Mouse (Mus musculus) limb, embryonic 15.5 days (tissue): ENCODE measurements at regions not wholly inside any gene's neighbourhood (a gene's known extent, or its start where the extent isn't known, plus 50 kb on each side); places are given as distances from the start of the nearest gene placed in this dataset.

Experiments used
- ATAC-seq: fragments of 200-750 bp; cut with Nextera tagmentation; 2 replicates; pipeline ENCODE4 v1.8.0; 2017; ENCODE audit warnings: low read depth, moderate TSS enrichment; ENCODE audit not compliant: insufficient number of reproducible peaks, low FRiP score, low TSS enrichment
- H3K27ac ChIP-seq: fragments of 300-500 bp; sonication (generic); 2 replicates; pipeline ENCODE4 v1.5.1; 2015; ENCODE audit warnings: moderate library complexity, mild to moderate bottlenecking, inconsistent platforms
- H3K27me3 ChIP-seq: fragments of 300-500 bp; sonication (generic); 2 replicates; pipeline ENCODE4 v1.6.1; 2015; ENCODE audit warnings: inconsistent platforms
- H3K36me3 ChIP-seq: fragments of 300-500 bp; sonication (generic); 2 replicates; pipeline ENCODE4 v1.6.1; 2015; ENCODE audit warnings: inconsistent platforms
- H3K4me1 ChIP-seq: fragments of 300-500 bp; sonication (generic); 2 replicates; pipeline ENCODE4 v1.6.1; 2015; ENCODE audit warnings: inconsistent platforms
- H3K4me2 ChIP-seq: fragments of 300-500 bp; sonication (generic); 2 replicates; pipeline ENCODE4 v1.6.1; 2015; ENCODE audit warnings: mild to moderate bottlenecking, inconsistent platforms
- H3K4me3 ChIP-seq: fragments of 300-500 bp; sonication (generic); 2 replicates; pipeline ENCODE4 v1.5.1; 2015; ENCODE audit warnings: mild to moderate bottlenecking, inconsistent platforms
- H3K9ac ChIP-seq: fragments of 300-500 bp; sonication (generic); 2 replicates; pipeline ENCODE4 v1.6.1; 2015; ENCODE audit warnings: inconsistent platforms
- H3K9me3 ChIP-seq: fragments of 300-500 bp; sonication (generic); 2 replicates; pipeline ENCODE4 v1.6.1; 2016; ENCODE audit warnings: inconsistent platforms
- WGBS: fragments of 180-500 bp; shearing (Covaris S2); methylation state at CpG from one replicate; pipeline ENCODE4 v1.1.7; 2015; 5-methylcytosine and 5-hydroxymethylcytosine counted together

GRCm38 (mm10) chr8:64366974-64367266, 160.8 kb upstream of the Tll1 start:
- Histone ChIP-seq H3K4me2 (no peak overlapping the region), H3K27ac (no peak overlapping the region), H3K4me1 (0 out of 2 replicates have a peak, but pooled peaks cover 2% of the 10 kb centered on the region), H3K9ac (no peak overlapping the region), H3K27me3 (no peaks in the 10 kb centered on the region), H3K36me3 (no peaks in the 10 kb centered on the region), H3K4me3 (no peak overlapping the region), H3K9me3 (no peaks in the 10 kb centered on the region)
- no peak for ATAC-seq
- 62% methylated on average over 9 of the region's 9 CpGs for WGBS

GRCm38 (mm10) chr8:64366226-64366973, 160.3 kb upstream of the Tll1 start:
- Histone ChIP-seq H3K9me3 (no peaks in the 10 kb centered on the region), H3K27me3 (no peaks in the 10 kb centered on the region), H3K9ac (no peak overlapping the region), H3K27ac (no peak overlapping the region), H3K4me2 (no peak overlapping the region), H3K36me3 (no peaks in the 10 kb centered on the region), H3K4me3 (no peak overlapping the region), H3K4me1 (0 out of 2 replicates have a peak, but pooled peaks cover 1% of the 10 kb centered on the region)
- no peak for ATAC-seq
- 86% methylated on average over 11 of the region's 11 CpGs for WGBS

- ATAC-seq, result no peak
Measured at GRCm38 (mm10) chr8:64357092-64357491, 151.0 kb upstream of the Tll1 start.

GRCm38 (mm10) chr8:64348082-64348646, 142.1 kb upstream of the Tll1 start:
- WGBS, result 68% methylated on average over 3 of the region's 3 CpGs
- Histone ChIP-seq H3K27ac (no peak overlapping the region), H3K9ac (no peak overlapping the region), H3K4me3 (no peak overlapping the region), H3K27me3 (no peaks in the 10 kb centered on the region), H3K4me2 (no peak overlapping the region), H3K36me3 (no peaks in the 10 kb centered on the region), H3K9me3 (no peaks in the 10 kb centered on the region), H3K4me1 (no peaks in the 10 kb centered on the region; the same call in 1 of the 2 replicates)
- no peak for ATAC-seq

More at GRCm38 (mm10) chr8:64357092-64357491, 151.0 kb upstream of the Tll1 start:
- no peak overlapping the region for H3K4me2 ChIP-seq
- H3K27ac ChIP-seq, result no peak overlapping the region
- no peak overlapping the region for H3K4me3 ChIP-seq
- no peaks in the 10 kb centered on the region for H3K9me3 ChIP-seq
- no peaks in the 10 kb centered on the region for H3K4me1 ChIP-seq
- H3K36me3 ChIP-seq, result no peaks in the 10 kb centered on the region
- H3K27me3 ChIP-seq, result no peaks in the 10 kb centered on the region
- 82% methylated on average over 5 of the region's 5 CpGs for WGBS
- no peak overlapping the region for H3K9ac ChIP-seq

GRCm38 (mm10) chr8:64347490-64347889, 141.4 kb upstream of the Tll1 start:
- Histone ChIP-seq H3K4me1 (no peaks in the 10 kb centered on the region; the same call in 1 of the 2 replicates), H3K4me2 (no peak overlapping the region), H3K9ac (no peak overlapping the region), H3K27ac (no peak overlapping the region), H3K9me3 (no peaks in the 10 kb centered on the region), H3K4me3 (no peak overlapping the region), H3K36me3 (no peaks in the 10 kb centered on the region), H3K27me3 (no peaks in the 10 kb centered on the region)
- WGBS, result 72% methylated on average over 2 of the region's 2 CpGs
- ATAC-seq, result no peak

- H3K4me3 ChIP-seq, result no peak overlapping the region
- H3K27ac ChIP-seq, result no peak overlapping the region
- WGBS, result 55% methylated on average over 5 of the region's 5 CpGs
- no peak for ATAC-seq
- H3K4me1 ChIP-seq, result no peaks in the 10 kb centered on the region; the same call in 1 of the 2 replicates
- H3K9me3 ChIP-seq, result no peaks in the 10 kb centered on the region
- no peaks in the 10 kb centered on the region for H3K36me3 ChIP-seq
- H3K9ac ChIP-seq, result no peak overlapping the region
- H3K4me2 ChIP-seq, result no peak overlapping the region
- no peaks in the 10 kb centered on the region for H3K27me3 ChIP-seq
Measured at GRCm38 (mm10) chr8:64346428-64346827, 140.4 kb upstream of the Tll1 start.

- H3K4me3 ChIP-seq, result no peak overlapping the region
- H3K27me3 ChIP-seq, result no peaks in the 10 kb centered on the region
- no peak overlapping the region for H3K4me2 ChIP-seq
- H3K4me1 ChIP-seq, result no peaks in the 10 kb centered on the region; the same call in 1 of the 2 replicates
- H3K9me3 ChIP-seq, result no peaks in the 10 kb centered on the region
- no peak overlapping the region for H3K27ac ChIP-seq
- WGBS, result 83% methylated on average over 1 of the region's 1 CpGs
- ATAC-seq, result no peak
- no peak overlapping the region for H3K9ac ChIP-seq
- no peaks in the 10 kb centered on the region for H3K36me3 ChIP-seq
Measured at GRCm38 (mm10) chr8:64344933-64345332, 138.9 kb upstream of the Tll1 start.

- 84% methylated on average over 7 of the region's 7 CpGs for WGBS
- Histone ChIP-seq H3K27ac (no peak overlapping the region), H3K4me2 (no peak overlapping the region), H3K27me3 (no peaks in the 10 kb centered on the region), H3K9ac (no peak overlapping the region), H3K4me3 (no peak overlapping the region), H3K4me1 (no peaks in the 10 kb centered on the region; the same call in 1 of the 2 replicates), H3K36me3 (no peaks in the 10 kb centered on the region), H3K9me3 (no peaks in the 10 kb centered on the region)
- no peak for ATAC-seq
Measured at GRCm38 (mm10) chr8:64343600-64343999, 137.5 kb upstream of the Tll1 start.

- Histone ChIP-seq H3K27me3 (no peaks in the 10 kb centered on the region), H3K9me3 (no peaks in the 10 kb centered on the region), H3K4me3 (no peak overlapping the region), H3K4me2 (no peak overlapping the region), H3K27ac (no peak overlapping the region), H3K4me1 (no peaks in the 10 kb centered on the region; the same call in 1 of the 2 replicates), H3K9ac (no peak overlapping the region), H3K36me3 (no peaks in the 10 kb centered on the region)
- no peak for ATAC-seq
Measured at GRCm38 (mm10) chr8:64342397-64342796, 136.3 kb upstream of the Tll1 start.

- ATAC-seq, result no peak
Measured at GRCm38 (mm10) chr8:64337356-64337755, 131.3 kb upstream of the Tll1 start.

GRCm38 (mm10) chr8:64336546-64336945, 130.5 kb upstream of the Tll1 start:
- no peaks in the 10 kb centered on the region for H3K27me3 ChIP-seq
- no peak overlapping the region for H3K27ac ChIP-seq
- no peak for ATAC-seq
- peaks cover 4% of the 10 kb centered on the region; the same call in 1 of the 2 replicates for H3K4me1 ChIP-seq
- H3K9me3 ChIP-seq, result no peaks in the 10 kb centered on the region
- H3K4me2 ChIP-seq, result no peak overlapping the region
- no peaks in the 10 kb centered on the region for H3K36me3 ChIP-seq
- H3K9ac ChIP-seq, result no peak overlapping the region
- H3K4me3 ChIP-seq, result no peak overlapping the region

More at GRCm38 (mm10) chr8:64337356-64337755, 131.3 kb upstream of the Tll1 start:
- no peaks in the 10 kb centered on the region for H3K27me3 ChIP-seq
- peaks cover 4% of the 10 kb centered on the region; the same call in 1 of the 2 replicates for H3K4me1 ChIP-seq
- no peak overlapping the region for H3K4me3 ChIP-seq
- no peak overlapping the region for H3K9ac ChIP-seq
- H3K4me2 ChIP-seq, result no peak overlapping the region
- 49% methylated on average over 7 of the region's 7 CpGs for WGBS
- H3K9me3 ChIP-seq, result no peaks in the 10 kb centered on the region
- no peak overlapping the region for H3K27ac ChIP-seq
- H3K36me3 ChIP-seq, result no peaks in the 10 kb centered on the region

- H3K9ac ChIP-seq, result no peak overlapping the region
- H3K36me3 ChIP-seq, result no peaks in the 10 kb centered on the region
- no peaks in the 10 kb centered on the region for H3K9me3 ChIP-seq
- no peak overlapping the region for H3K4me2 ChIP-seq
- WGBS, result 13% methylated on average over 5 of the region's 5 CpGs
- H3K4me1 ChIP-seq, result peaks cover 4% of the 10 kb centered on the region; the same call in 1 of the 2 replicates
- H3K27me3 ChIP-seq, result no peaks in the 10 kb centered on the region
- H3K4me3 ChIP-seq, result no peak overlapping the region
- no peak overlapping the region for H3K27ac ChIP-seq
- ATAC-seq, result no peak
Measured at GRCm38 (mm10) chr8:64335495-64335894, 129.4 kb upstream of the Tll1 start.
